Mouse (Mus musculus): ENCODE measurements around the gene Hoxa3. TPM values are rescaled to one million over a fixed set of nuclear protein-coding genes. Genes with fewer than 3 reads are reported as not detected.

Hoxa3 gene
- polyA plus RNA-seq, 1 experiment, result 3.5 TPM

- no peaks in the 10 kb centered on the region for H3K36me3 ChIP-seq (ENCODE audit: control insufficient read depth, insufficient read depth, low read length)
- WGBS, result 90% methylated on average over 22 of the region's 22 CpGs
- H3K4me3 ChIP-seq (ENCODE audit: control insufficient read depth, insufficient read depth, low read length), result no peak overlapping the region
- no peaks in the 10 kb centered on the region; the same call in 1 of the 2 replicates for H3K27me3 ChIP-seq (ENCODE audit: control insufficient read depth, insufficient read depth, low read length)
- TF ChIP-seq CTCF (IDR thresholded peaks at IDR 0.05; ENCODE audit: borderline replicate concordance, control insufficient read depth, extremely low read depth, insufficient read depth, low read length, poor library complexity) (no peak), POLR2A (IDR thresholded peaks at IDR 0.05; ENCODE audit: control insufficient read depth, extremely low read depth, insufficient read depth, low read length, poor library complexity) (no peak)
- no peaks in the 10 kb centered on the region for H3K4me1 ChIP-seq (replicated peaks; ENCODE audit: control insufficient read depth, insufficient read depth, low read length)
- no peak for DNase-seq
- H3K27ac ChIP-seq (ENCODE audit: control insufficient read depth, insufficient read depth, low read length), result no peak overlapping the region
Observed at GRCm38 (mm10) chr6:52202362-52203120, 10.6 kb downstream of the Hoxa3 start.

- TF ChIP-seq POLR2A (IDR thresholded peaks at IDR 0.05; ENCODE audit: control insufficient read depth, extremely low read depth, insufficient read depth, low read length, poor library complexity) (no peak), CTCF (IDR thresholded peaks at IDR 0.05; ENCODE audit: borderline replicate concordance, control insufficient read depth, extremely low read depth, insufficient read depth, low read length, poor library complexity) (no peak)
- DNase-seq, result no peak
- Histone ChIP-seq H3K4me1 (replicated peaks; ENCODE audit: control insufficient read depth, insufficient read depth, low read length) (no peaks in the 10 kb centered on the region), H3K36me3 (ENCODE audit: control insufficient read depth, insufficient read depth, low read length) (no peaks in the 10 kb centered on the region), H3K27ac (ENCODE audit: control insufficient read depth, insufficient read depth, low read length) (no peak overlapping the region), H3K4me3 (ENCODE audit: control insufficient read depth, insufficient read depth, low read length) (no peak overlapping the region), H3K27me3 (ENCODE audit: control insufficient read depth, insufficient read depth, low read length) (no peaks in the 10 kb centered on the region; the same call in 1 of the 2 replicates)
- 89% methylated on average over 1 of the region's 1 CpGs for WGBS
Observed at GRCm38 (mm10) chr6:52201269-52201668, 11.9 kb downstream of the Hoxa3 start.

GRCm38 (mm10) chr6:52200751-52201250, 12.3 kb downstream of the Hoxa3 start:
- Histone ChIP-seq H3K27ac (ENCODE audit: control insufficient read depth, insufficient read depth, low read length) (no peak overlapping the region), H3K36me3 (ENCODE audit: control insufficient read depth, insufficient read depth, low read length) (no peaks in the 10 kb centered on the region), H3K4me3 (ENCODE audit: control insufficient read depth, insufficient read depth, low read length) (no peak overlapping the region), H3K27me3 (ENCODE audit: control insufficient read depth, insufficient read depth, low read length) (no peaks in the 10 kb centered on the region), H3K4me1 (replicated peaks; ENCODE audit: control insufficient read depth, insufficient read depth, low read length) (no peaks in the 10 kb centered on the region)
- no peak for DNase-seq
- 95% methylated on average over 10 of the region's 10 CpGs for WGBS
- TF ChIP-seq POLR2A (IDR thresholded peaks at IDR 0.05; ENCODE audit: control insufficient read depth, extremely low read depth, insufficient read depth, low read length, poor library complexity), result no peak
- TF ChIP-seq CTCF (IDR thresholded peaks at IDR 0.05; ENCODE audit: borderline replicate concordance, control insufficient read depth, extremely low read depth, insufficient read depth, low read length, poor library complexity), result no peak

GRCm38 (mm10) chr6:52200073-52200750, 12.9 kb downstream of the Hoxa3 start:
- no peak for DNase-seq
- WGBS, result 95% methylated on average over 30 of the region's 30 CpGs
- Histone ChIP-seq H3K4me1 (replicated peaks; ENCODE audit: control insufficient read depth, insufficient read depth, low read length) (no peaks in the 10 kb centered on the region), H3K27me3 (ENCODE audit: control insufficient read depth, insufficient read depth, low read length) (no peaks in the 10 kb centered on the region), H3K4me3 (ENCODE audit: control insufficient read depth, insufficient read depth, low read length) (no peak overlapping the region), H3K27ac (ENCODE audit: control insufficient read depth, insufficient read depth, low read length) (no peak overlapping the region), H3K36me3 (ENCODE audit: control insufficient read depth, insufficient read depth, low read length) (no peaks in the 10 kb centered on the region)
- no peak for TF ChIP-seq POLR2A (IDR thresholded peaks at IDR 0.05; ENCODE audit: control insufficient read depth, extremely low read depth, insufficient read depth, low read length, poor library complexity)
- TF ChIP-seq CTCF (IDR thresholded peaks at IDR 0.05; ENCODE audit: borderline replicate concordance, control insufficient read depth, extremely low read depth, insufficient read depth, low read length, poor library complexity), result no peak

- H3K4me1 ChIP-seq (replicated peaks; ENCODE audit: control insufficient read depth, insufficient read depth, low read length), result peaks cover 3% of the 10 kb centered on the region
- H3K27ac ChIP-seq (ENCODE audit: control insufficient read depth, insufficient read depth, low read length), result no peak overlapping the region
- no peak for DNase-seq
- H3K36me3 ChIP-seq (ENCODE audit: control insufficient read depth, insufficient read depth, low read length), result no peaks in the 10 kb centered on the region
- no peak for TF ChIP-seq CTCF (IDR thresholded peaks at IDR 0.05; ENCODE audit: borderline replicate concordance, control insufficient read depth, extremely low read depth, insufficient read depth, low read length, poor library complexity)
- no peak for TF ChIP-seq POLR2A (IDR thresholded peaks at IDR 0.05; ENCODE audit: control insufficient read depth, extremely low read depth, insufficient read depth, low read length, poor library complexity)
- no peak overlapping the region for H3K4me3 ChIP-seq (ENCODE audit: control insufficient read depth, insufficient read depth, low read length)
- H3K27me3 ChIP-seq (ENCODE audit: control insufficient read depth, insufficient read depth, low read length), result no peaks in the 10 kb centered on the region
- WGBS, result 95% methylated on average over 10 of the region's 10 CpGs
Observed at GRCm38 (mm10) chr6:52197271-52197670, 15.9 kb downstream of the Hoxa3 start.

- H3K27me3 ChIP-seq (ENCODE audit: control insufficient read depth, insufficient read depth, low read length), result no peaks in the 10 kb centered on the region
- H3K4me1 ChIP-seq (replicated peaks; ENCODE audit: control insufficient read depth, insufficient read depth, low read length), result peaks cover 7% of the 10 kb centered on the region
- H3K27ac ChIP-seq (ENCODE audit: control insufficient read depth, insufficient read depth, low read length), result no peak overlapping the region
- TF ChIP-seq POLR2A (IDR thresholded peaks at IDR 0.05; ENCODE audit: control insufficient read depth, extremely low read depth, insufficient read depth, low read length, poor library complexity) (no peak), CTCF (IDR thresholded peaks at IDR 0.05; ENCODE audit: borderline replicate concordance, control insufficient read depth, extremely low read depth, insufficient read depth, low read length, poor library complexity) (no peak)
- no peak overlapping the region for H3K4me3 ChIP-seq (ENCODE audit: control insufficient read depth, insufficient read depth, low read length)
- no peaks in the 10 kb centered on the region for H3K36me3 ChIP-seq (ENCODE audit: control insufficient read depth, insufficient read depth, low read length)
- WGBS, result 94% methylated on average over 9 of the region's 9 CpGs
- no peak for DNase-seq
Observed at GRCm38 (mm10) chr6:52196811-52197210, 16.3 kb downstream of the Hoxa3 start.
